Mouse (Mus musculus) kidney, adult 2 months (tissue): ENCODE results near the gene Cmya5. TPM values are rescaled to one million over a fixed set of nuclear protein-coding genes. Genes with fewer than 3 reads are reported as not detected.

Source experiments
- DNase-seq: peaks from one replicate; pipeline ENCODE4 v3.0.0; 2021
- H3K27ac ChIP-seq: fragments of 200-500 bp; 2 replicates; pipeline ENCODE4 v1.5.1; 2012; ENCODE audit warnings: low read depth, low read length, control low read depth, inconsistent platforms; ENCODE audit not compliant: insufficient read depth
- H3K27me3 ChIP-seq: fragments of 200-500 bp; replicated peaks from 2 replicates; pipeline ENCODE4 v1.6.1; 2012; ENCODE audit warnings: mild to moderate bottlenecking, moderate library complexity, low read length, inconsistent platforms; ENCODE audit not compliant: control insufficient read depth, insufficient read depth
- H3K36me3 ChIP-seq: fragments of 200-500 bp; 2 replicates; pipeline ENCODE4 v1.6.1; 2012; ENCODE audit warnings: mild to moderate bottlenecking, moderate library complexity, low read length, inconsistent platforms; ENCODE audit not compliant: control insufficient read depth, insufficient read depth
- H3K4me1 ChIP-seq: fragments of 200-500 bp; 2 replicates; pipeline ENCODE4 v1.6.1; 2011; ENCODE audit warnings: low read length; ENCODE audit not compliant: control insufficient read depth, insufficient read depth
- H3K4me3 ChIP-seq: fragments of 200-500 bp; 2 replicates; pipeline ENCODE4 v1.5.1; 2011; ENCODE audit warnings: mild to moderate bottlenecking, low read depth, low read length, control low read depth; ENCODE audit not compliant: insufficient read depth
- CTCF ChIP-seq: fragments of 200-500 bp; conservative IDR thresholded peaks from 2 replicates; pipeline ENCODE4 v1.5.1; 2011; ENCODE audit warnings: low read depth, mild to moderate bottlenecking, control low read depth, low read length, moderate library complexity, mixed read lengths; ENCODE audit not compliant: insufficient read depth, insufficient read length
- POLR2A ChIP-seq: fragments of 200-500 bp; IDR thresholded peaks from one replicate; pipeline ENCODE4 v1.6.1; 2011; ENCODE audit warnings: low read depth, low read length, control low read depth
- WGBS: fragments of 180-500 bp; shearing (Covaris S2); methylation state at CpG from one replicate; pipeline ENCODE4 v1.1.7; 2018; 5-methylcytosine and 5-hydroxymethylcytosine counted together
- polyA plus RNA-seq: library from polyadenylated mRNA; depleted of rRNA; stranded (reverse); fragments of >200 nt; gene quantifications from 2 replicates; pipeline ENCODE4 v1.2.3, GENCODE M21; 2012

Cmya5 gene
- polyA plus RNA-seq, 1 experiment = 1.0 TPM

GRCm38 (mm10) chr13:93029337-93029736, 115.2 kb downstream of the Cmya5 start:
- Histone ChIP-seq H3K27me3 (no peaks in the 10 kb centered on the region), H3K4me1 (no peaks in the 10 kb centered on the region)

GRCm38 (mm10) chr13:93024837-93025236, 119.7 kb downstream of the Cmya5 start:
- 65% methylated on average over 2 of the region's 2 CpGs for WGBS
- Histone ChIP-seq H3K27ac (no peak overlapping the region), H3K36me3 (no peaks in the 10 kb centered on the region), H3K27me3 (no peaks in the 10 kb centered on the region), H3K4me3 (no peak overlapping the region), H3K4me1 (no peaks in the 10 kb centered on the region)
- no peak for DNase-seq
- TF ChIP-seq CTCF (no peak), POLR2A (no peak)

More at GRCm38 (mm10) chr13:93029337-93029736, 115.2 kb downstream of the Cmya5 start:
- WGBS = 86% methylated on average over 4 of the region's 4 CpGs
- Histone ChIP-seq H3K36me3 (no peaks in the 10 kb centered on the region), H3K27ac (no peak overlapping the region), H3K4me3 (no peak overlapping the region)
- DNase-seq = no peak
- no peak for TF ChIP-seq POLR2A
- no peak for TF ChIP-seq CTCF

GRCm38 (mm10) chr13:93022158-93022557, 122.4 kb downstream of the Cmya5 start:
- no peak for TF ChIP-seq POLR2A
- no peak for TF ChIP-seq CTCF
- 4% methylated on average over 1 of the region's 1 CpGs for WGBS
- DNase-seq = no peak
- H3K36me3 ChIP-seq = no peaks in the 10 kb centered on the region
- no peaks in the 10 kb centered on the region for H3K4me1 ChIP-seq
- no peak overlapping the region for H3K27ac ChIP-seq
- H3K4me3 ChIP-seq = no peak overlapping the region
- no peaks in the 10 kb centered on the region for H3K27me3 ChIP-seq

GRCm38 (mm10) chr13:93012952-93013351, 131.6 kb downstream of the Cmya5 start:
- WGBS = 53% methylated on average over 8 of the region's 8 CpGs

GRCm38 (mm10) chr13:93011315-93011714, 133.2 kb downstream of the Cmya5 start:
- 93% methylated on average over 4 of the region's 4 CpGs for WGBS
- Histone ChIP-seq H3K36me3 (no peaks in the 10 kb centered on the region), H3K27ac (no peak overlapping the region), H3K4me1 (no peaks in the 10 kb centered on the region), H3K4me3 (no peak overlapping the region), H3K27me3 (no peaks in the 10 kb centered on the region)
- no peak for DNase-seq
- TF ChIP-seq POLR2A (no peak), CTCF (no peak)

More at GRCm38 (mm10) chr13:93012952-93013351, 131.6 kb downstream of the Cmya5 start:
- no peak overlapping the region for H3K4me3 ChIP-seq
- DNase-seq = no peak
- no peaks in the 10 kb centered on the region for H3K36me3 ChIP-seq
- no peaks in the 10 kb centered on the region for H3K4me1 ChIP-seq
- no peak overlapping the region for H3K27ac ChIP-seq
- TF ChIP-seq POLR2A (no peak), CTCF (no peak)
- H3K27me3 ChIP-seq = no peaks in the 10 kb centered on the region

- DNase-seq = no peak
- no peaks in the 10 kb centered on the region for H3K36me3 ChIP-seq
- TF ChIP-seq CTCF (no peak), POLR2A (no peak)
- 78% methylated on average over 7 of the region's 7 CpGs for WGBS
- no peaks in the 10 kb centered on the region for H3K27me3 ChIP-seq
- no peak overlapping the region for H3K4me3 ChIP-seq
- no peak overlapping the region for H3K27ac ChIP-seq
- no peaks in the 10 kb centered on the region for H3K4me1 ChIP-seq
Observed at GRCm38 (mm10) chr13:93010524-93010923, 134.0 kb downstream of the Cmya5 start.

GRCm38 (mm10) chr13:93007078-93007477, 137.4 kb downstream of the Cmya5 start:
- Histone ChIP-seq H3K4me1 (no peaks in the 10 kb centered on the region), H3K4me3 (no peak overlapping the region), H3K27ac (no peak overlapping the region), H3K36me3 (no peaks in the 10 kb centered on the region), H3K27me3 (no peaks in the 10 kb centered on the region)
- TF ChIP-seq CTCF (no peak), POLR2A (no peak)
- 74% methylated on average over 4 of the region's 4 CpGs for WGBS
- DNase-seq = no peak

- WGBS = 92% methylated on average over 4 of the region's 4 CpGs
- no peak for DNase-seq
- H3K4me3 ChIP-seq = no peak overlapping the region
- no peaks in the 10 kb centered on the region for H3K27me3 ChIP-seq
- no peaks in the 10 kb centered on the region for H3K36me3 ChIP-seq
- no peak overlapping the region for H3K27ac ChIP-seq
- no peaks in the 10 kb centered on the region for H3K4me1 ChIP-seq
- TF ChIP-seq CTCF (no peak), POLR2A (no peak)
Observed at GRCm38 (mm10) chr13:93006347-93006746, 138.2 kb downstream of the Cmya5 start.
